Mouse (Mus musculus): Measurements from ENCODE around the gene Tmem37.
A peak's percentile ranks its signal among the peaks of the same experiment; 100 is the strongest.

Gene Tmem37

DNA sequence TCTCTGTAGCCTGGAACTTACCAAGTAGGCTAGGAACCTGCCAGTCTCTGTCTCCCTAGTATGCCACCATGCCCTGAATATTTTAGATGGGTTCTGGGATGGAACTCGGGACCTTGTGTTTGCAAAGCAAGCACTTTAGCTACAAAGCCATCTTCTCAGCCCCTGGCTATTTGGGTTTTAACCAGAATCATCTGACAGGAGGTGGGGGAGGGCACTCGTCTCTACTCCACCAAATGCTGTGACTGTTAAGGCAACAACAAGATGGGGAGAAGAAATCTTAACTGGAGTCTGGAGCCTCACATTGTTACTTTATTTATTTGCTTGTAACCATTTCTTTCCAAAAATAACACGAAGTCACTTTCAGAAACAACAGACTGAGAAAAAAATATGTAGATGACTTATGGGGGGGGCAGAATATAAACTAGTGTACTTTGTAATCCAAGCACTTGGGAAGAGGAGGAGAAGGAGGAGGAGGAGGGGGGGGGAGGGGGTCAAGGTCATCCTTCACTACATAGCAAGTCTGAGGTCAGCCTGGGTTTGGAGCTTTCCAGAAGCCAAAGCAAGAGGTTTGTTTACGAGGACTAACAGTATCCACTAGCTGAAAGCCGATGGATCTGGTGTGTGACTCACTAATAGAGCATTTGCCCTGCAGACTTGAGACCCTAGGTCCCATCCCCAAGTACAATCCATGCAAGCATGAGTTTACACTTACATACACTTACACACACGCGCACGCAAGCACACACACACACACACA lies 16.0 kb downstream of the Tmem37 start:
- no peak for DNase-seq (ENCODE audit: low read depth, low spot score)

DNA sequence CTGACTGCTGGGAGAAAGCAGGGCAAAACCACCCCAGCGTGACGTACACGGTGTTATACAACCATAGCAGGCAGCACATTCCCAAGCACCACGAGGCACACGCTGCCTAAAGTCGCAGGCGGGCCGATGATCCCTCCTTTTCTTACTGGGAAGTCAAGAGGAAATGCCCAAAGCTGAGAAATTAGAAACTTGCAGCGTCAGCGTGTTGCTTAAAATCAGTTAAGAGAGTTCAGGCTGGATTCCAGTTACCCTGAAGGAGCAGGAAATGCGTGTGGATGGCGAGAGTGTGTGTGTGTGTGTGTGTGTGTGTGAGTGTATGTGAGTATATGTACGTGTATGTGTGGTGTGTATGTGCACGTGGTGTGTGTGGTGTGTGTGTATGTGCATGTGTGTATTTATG lies 16.8 kb downstream of the Tmem37 start:
- peak; percentile 58 for DNase-seq (ENCODE audit: low read depth, low spot score)

DNA sequence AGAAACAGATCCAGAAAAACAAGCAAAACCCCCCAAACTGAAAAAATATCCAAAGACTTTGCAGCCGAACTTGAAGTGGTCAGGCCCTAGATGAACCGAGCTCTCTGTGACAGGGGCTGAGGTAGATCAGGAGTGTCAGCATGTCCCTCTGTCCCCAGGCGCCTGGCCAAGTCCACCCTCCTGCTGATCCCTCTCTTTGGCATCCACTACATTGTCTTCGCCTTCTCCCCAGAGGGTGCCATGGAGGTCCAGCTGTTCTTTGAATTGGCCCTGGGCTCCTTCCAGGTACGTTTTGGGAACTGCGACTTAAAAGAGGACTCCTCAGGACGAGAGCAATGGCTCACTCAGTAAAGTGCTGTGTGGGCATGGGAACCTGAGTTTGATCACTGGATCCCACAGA lies 17.6 kb downstream of the Tmem37 start:
- DNase-seq (ENCODE audit: low read depth, low spot score), result no peak

DNA sequence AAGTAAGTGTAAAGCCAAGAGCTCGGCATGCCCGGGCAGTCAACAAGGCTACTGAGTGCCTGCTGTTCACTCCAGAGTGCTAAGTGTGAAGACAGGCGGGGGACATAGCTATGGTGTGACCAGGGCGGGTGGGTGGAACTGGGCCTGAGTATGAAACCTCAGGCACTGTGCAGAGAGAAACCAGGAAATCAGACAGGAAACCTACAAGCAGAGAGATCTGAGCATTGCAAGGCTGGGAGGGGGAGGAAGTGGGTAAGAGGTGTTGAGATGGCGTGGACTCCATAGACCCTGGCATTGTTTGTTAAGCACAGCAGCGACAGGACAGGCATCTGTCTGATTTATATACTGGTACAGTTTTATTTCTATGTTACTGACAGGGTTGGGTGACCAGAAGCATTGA lies 18.4 kb downstream of the Tmem37 start:
- peak; percentile 78 for DNase-seq (ENCODE audit: low read depth, low spot score)

DNA sequence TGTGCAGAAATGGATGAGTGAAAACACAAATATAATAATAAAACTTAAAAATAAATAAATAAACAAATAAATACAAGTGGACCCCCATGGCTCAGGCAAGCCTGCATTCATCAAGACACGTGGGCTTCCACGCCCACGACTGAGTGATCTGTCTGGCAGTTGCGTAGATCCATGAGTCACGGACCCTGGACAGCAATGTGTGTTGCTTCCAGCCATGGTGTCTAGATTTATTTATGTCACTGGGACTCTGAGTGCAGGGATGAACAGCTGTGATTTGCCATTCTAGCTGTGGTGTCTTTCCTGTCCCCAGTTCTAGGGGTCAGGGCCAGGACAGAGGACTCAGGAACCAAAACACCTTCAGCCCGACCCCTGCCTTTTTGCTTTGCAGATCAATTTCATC lies 18.9 kb downstream of the Tmem37 start:
- no peak for DNase-seq (ENCODE audit: low read depth, low spot score)

DNA sequence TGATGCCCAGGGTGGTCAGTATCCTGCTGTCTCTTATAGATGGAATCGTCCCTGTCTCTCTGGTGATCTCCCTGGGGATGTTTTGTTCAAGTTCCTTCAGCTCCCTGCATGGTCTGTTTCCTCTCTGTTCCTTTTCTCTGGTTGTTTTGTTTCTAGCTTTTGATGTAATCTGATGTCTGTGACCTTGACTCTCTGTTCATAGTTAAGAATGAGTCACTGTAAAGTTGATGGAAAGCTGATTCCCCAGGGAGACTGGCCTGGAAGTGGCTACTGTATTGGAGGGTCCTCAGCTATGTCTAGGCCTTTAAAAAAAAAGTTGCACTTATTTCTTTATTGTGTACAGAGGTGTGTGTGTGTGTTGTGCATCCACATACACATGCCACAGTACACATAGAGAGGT lies 22.8 kb downstream of the Tmem37 start:
- no peak for DNase-seq (ENCODE audit: low read depth, low spot score)

DNA sequence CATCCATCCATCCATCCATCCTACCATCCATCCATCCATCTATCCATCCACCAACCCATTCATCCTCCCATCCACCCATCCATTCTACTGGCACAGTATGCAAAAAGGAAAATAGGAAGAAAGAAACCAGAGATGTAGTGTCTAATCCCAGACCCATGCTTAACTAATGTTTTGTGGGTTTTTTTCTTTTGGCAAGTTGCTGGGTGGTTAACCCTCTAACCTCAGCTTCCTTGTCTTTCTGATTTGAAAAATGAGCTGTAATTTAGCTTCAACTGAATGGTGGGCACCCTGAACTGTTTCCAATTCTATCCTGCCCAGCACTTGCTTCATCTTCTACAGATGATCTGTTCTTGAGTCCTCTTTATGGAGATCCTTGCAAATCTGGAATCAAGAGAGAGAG lies 26.5 kb downstream of the Tmem37 start:
- DNase-seq (ENCODE audit: low read depth, low spot score), result no peak

DNA sequence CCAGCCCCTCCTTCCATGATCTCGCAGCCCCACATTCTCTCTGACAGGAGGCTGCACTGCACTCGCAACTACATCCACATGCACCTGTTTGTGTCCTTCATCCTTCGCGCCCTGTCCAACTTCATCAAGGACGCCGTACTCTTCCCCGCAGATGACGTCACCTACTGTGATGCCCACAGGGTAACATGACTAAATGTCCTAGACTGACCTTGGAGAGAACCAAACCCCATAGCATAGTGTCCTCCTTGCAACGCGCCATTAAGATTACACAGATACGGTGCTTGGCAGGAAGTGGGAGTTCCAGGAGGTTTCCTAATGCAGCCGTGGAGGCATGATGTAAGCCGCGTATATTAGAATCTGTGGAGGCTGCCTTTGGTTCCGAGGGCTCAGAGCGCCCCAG lies 29.3 kb downstream of the Tmem37 start:
- DNase-seq (ENCODE audit: low read depth, low spot score), result no peak

DNA sequence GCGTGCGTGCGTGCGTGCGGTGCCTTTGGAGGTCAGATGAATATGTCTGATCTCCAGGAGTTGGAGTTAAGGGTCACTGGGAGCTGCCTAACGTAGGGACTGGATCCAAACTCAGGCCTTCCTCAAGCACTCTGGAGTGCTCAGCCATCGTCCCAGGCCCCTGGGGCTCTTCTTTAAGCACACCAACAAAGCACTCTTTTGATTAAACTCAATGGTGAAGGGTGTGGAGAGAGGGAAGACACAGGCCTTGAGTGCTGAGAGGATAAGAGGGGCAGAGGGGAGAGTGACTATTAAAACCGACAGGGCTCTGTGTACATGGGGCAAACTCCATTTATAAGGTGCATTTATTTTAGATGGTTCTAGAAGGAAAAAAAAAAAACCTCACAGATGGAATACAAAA lies 31.5 kb downstream of the Tmem37 start:
- DNase-seq (ENCODE audit: low read depth, low spot score), result no peak

DNA sequence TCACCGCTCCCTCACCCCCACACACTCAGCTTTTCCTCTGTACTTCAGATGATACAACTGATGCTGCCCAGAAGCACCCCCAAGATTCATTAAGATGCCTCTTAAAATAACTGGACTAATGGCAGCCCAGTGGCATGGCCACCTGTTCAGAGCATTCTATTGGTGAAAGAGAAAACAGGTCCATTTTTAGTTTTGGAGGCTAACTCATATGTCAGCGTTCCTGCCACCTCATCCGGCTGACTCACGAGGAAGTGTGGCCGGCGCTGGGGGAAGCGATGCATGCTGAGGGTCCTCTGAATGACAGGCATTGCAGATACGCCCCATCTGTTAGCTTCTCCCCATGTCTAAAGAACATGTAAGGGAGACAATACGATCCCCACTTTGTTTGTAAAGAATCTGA lies 35.3 kb downstream of the Tmem37 start:
- DNase-seq (ENCODE audit: low read depth, low spot score), result no peak

DNA sequence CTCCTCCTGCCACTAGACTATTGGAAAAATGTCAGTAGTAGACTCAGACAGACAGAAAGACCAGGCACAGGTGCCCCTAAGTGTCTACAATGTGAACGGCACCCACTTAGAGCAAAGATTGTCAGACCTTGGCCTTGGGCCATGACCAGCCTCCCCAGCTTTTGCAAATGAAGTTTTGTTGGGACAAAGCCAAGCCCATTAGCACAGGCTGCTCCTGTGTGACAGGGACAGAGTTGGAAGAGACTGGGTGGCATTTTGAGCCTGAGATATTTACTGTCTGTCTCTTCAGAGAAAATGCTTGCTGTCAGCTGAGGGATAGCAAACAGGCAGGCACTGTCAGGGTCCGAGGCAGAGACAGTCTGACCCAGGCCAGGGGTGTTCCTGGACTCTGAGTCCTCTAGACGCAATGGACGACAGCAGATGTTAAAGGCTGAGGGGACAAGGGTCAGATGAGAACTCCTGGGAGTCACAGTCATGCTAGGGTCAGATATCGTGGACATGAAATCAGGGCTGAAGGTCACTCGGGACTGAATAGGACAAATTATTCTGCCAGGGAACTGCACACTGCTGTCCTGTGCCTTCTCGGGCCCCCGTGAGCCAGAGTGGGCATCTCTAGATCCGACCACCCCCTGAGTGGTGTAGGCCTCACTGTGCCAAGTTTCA lies 36.7 kb downstream of the Tmem37 start:
- no peak for DNase-seq (ENCODE audit: low read depth, low spot score)

DNA sequence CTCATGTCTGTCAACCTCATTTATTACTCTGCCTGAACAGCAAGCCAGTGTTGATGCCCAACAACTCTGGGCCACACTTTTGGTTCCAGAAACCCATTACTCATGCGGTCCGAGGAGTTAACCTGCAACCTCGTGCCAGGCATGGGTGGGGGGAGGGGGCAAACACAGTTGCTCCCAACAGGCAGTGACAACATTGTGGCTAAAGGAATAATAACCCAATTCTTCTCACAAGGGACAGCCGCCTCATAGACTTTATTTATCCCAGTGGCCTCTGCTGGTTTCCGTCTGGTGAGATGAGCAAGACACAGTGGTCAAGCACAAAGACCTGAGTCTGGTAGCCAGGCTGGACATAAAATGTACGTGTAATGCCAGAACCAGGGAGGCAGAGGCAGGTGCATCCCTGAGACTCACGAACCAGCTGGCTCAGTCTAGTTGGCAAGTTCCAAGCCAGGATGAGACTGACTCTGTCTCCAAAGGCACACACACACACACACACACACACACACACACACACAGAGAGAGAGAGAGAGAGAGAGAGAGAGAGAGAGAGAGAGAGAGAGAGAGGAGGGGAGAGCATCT lies 38.3 kb downstream of the Tmem37 start:
- DNase-seq (ENCODE audit: low read depth, low spot score), result no peak

DNA sequence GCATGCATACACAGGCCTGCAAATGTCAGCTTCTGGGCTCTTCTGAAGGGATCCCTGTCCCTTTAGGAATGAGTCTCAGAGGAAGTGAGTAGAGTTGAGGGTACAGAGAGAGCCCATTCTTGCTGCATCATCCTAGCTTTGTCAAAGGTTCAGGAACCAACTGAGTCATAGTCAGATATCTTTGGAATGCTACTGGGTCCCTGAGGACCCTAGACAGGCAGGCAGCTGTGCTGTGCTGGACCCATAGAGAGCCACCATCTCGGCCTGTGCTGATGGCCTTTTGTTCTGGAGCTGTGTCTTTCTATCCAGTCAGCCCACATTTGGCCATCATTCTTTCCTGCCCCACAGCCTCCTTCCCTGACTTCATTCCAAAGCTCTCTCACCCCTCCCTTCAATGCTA lies 39.1 kb downstream of the Tmem37 start:
- no peak for DNase-seq (ENCODE audit: low read depth, low spot score)

DNA sequence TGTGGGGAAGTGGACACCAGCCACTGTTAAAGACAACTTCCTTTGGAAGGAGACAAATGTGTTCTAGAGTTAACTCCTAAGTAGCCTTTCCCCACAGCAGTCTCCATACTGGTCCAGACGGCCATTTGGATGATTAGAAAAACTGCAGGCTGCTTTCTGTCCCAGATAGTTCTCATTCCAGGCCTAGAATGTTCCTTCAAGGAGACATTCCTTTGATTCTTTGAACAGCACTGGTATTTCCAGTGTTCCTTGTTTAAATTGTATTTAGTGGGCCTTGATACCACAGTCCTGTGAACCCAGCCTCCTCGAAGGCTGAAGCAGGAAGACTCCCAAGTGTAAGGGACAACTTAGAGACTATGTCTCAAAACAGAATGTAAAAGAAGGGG lies 40.4 kb downstream of the Tmem37 start:
- DNase-seq (ENCODE audit: low read depth, low spot score), result no peak

DNA sequence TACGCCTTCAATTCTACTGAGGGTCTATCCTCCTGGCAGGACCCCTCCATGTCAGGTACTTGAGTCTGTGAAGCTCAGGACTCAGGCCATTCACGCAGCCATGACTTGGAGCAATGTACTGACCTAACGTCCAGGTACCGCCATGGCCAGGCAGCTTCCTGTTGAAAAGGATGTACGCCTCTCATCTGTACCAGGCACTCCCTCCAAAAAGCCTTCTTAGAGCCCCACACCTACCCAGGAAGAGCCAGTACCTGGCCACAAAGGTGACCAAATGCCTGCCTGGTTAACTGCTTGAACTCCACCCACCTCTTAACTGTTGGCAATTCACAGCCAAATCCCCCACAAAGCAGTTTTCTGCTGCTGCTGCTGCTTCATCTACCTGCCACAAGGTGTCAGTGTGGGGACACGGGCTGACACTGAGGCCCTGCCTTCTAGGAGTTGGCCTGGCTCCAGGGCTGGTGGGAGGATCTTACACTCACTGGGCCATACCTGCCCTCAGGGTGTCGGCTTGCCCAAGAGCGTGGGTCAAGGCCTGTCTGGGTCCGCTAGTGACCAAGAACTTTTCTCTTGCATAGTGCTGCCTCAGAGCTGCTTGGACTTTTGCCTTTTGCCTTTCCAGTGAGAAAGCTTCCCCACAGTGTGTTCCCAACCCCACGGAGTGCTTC lies 40.9 kb downstream of the Tmem37 start:
- DNase-seq (ENCODE audit: low read depth, low spot score), result peak; percentile 89

DNA sequence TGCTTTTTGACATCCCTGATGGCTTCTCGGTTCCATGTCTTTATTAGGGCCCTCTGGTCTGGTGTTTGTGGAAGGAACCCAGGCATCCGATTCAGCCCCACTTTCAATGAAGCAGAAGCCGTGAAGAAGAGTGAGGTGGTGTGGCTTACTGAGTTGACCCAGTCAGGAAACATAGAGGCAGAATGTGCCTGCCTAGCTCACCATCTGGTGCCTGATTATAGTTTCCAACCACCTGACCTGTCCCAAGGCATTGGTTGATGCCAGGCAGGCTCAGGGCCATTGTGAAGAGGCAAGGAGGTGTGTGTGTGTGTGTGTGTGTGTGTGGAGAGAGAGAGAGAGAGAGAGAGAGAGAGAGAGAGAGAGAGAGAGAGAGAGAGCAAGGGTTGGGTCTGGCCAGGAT lies 43.4 kb downstream of the Tmem37 start:
- DNase-seq (ENCODE audit: low read depth, low spot score), result no peak

DNA sequence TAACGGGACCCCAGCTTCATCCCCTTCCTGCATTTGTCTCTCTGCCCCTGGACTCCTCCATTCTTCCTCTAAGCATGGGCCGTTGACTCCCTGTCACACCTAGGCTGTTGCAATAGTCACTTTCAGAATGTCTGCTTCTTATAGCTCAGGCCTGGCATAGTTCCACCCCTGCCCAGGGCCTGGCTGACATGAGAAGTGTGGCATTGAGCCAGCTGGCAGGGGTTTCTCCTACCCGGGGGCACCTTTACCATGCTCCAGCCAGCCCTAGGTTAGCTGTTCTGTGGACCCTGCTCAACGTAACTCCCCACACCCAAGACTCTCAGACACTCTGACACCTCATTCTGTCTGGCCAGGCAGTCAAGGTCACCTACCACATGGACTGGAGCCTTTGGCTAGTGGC lies 46.2 kb downstream of the Tmem37 start:
- DNase-seq (ENCODE audit: low read depth, low spot score), result no peak

DNA sequence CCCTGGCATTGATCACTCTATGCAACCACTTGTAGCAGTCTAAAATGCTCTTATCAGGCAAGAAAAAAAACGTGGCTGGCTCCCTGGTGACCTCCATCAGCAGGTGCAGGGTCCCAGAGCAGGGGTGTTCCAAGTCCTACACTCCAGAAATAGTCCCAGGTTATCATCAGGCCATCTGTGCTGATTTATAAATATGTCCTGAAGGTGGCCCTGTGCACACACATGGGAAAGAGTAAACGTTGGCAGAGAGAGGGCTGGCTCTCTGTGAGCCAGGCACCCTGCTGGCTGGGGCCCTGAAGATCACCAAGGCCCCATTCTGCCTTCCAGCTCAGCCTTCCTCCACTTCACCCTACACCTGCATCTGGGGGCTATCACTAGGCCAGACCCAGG lies 48.8 kb downstream of the Tmem37 start:
- DNase-seq (ENCODE audit: low read depth, low spot score), result no peak

DNA sequence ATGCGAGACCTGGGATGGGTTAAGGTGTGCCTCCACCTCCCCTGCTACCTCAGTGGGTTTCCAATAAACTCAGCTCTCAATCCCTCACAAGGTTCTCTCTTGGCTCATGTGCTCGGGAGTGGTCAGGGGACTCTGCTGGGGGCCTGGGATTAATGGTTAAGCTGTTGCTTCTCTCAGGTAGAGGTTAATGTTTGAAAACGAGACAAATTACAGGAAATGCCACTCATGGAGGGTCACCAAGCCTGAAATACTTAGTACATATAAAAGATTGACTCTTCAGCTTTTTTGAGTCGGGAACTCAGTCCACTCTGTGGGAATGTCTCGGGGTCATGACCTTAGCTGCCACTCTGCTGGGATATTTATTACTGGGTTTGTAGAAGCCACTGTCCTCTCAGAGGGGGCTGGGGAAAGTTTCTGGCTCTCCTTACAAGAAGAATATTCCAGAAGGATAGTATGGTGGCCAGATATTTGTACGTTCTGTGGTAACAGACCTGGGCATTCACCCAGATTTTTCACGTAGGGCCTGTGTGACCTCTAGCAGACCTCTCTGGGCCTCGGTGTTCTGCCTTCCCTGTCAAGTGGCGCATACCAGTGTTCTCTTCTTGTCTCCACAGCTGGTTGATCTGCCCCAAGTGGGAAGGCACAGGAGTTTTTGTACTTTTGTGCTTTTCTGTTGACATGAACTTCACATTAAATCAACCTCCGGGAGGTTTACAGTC lies 49.4 kb downstream of the Tmem37 start:
- DNase-seq (ENCODE audit: low read depth, low spot score), result no peak

DNA sequence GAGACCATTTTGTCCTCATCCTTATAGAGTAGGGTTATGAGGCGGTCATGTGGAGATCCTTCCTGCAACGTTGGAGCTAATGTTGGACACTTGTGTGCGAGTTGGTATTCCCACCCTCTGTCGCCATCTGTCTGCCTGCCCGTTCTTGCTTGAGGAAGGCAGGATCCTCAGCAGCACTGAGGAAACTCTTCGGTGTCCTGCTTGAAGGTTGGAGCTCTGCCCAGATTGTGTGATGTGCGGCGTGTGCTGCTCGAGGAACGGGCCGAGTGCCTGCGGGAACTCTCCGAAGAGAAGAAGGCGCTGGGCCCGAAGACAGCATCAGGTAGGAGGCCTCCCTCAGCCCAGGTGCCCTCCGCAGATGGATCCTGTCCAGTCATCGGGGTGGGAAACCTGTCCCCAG lies 51.9 kb downstream of the Tmem37 start:
- no peak for DNase-seq (ENCODE audit: low read depth, low spot score)

DNA sequence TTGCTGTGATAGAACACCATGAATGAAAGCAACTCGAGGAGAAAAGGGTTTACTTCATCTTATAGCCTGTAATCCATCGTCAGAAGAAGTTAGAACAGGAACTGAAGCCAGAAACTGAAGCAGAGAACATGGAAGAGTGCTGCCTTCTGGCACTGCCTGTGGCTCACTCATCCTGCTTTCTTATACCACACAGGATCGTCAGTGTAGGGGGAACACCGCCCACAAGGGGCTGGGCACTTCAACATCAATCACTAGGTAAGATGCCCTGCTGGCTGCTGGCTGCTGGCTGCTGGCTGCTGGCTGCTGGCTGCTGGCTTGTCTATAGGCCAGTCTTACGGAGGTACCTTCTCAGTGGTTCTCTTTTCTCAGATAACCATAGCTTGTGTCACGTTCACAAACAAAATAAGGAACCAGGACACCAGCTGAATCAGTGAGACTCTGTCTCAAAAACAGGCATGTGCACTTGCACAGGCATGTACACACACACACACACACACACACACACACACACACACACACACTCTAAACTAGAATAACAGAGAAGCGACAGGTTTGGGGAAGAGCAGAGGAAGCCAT lies 53.5 kb downstream of the Tmem37 start:
- no peak for DNase-seq (ENCODE audit: low read depth, low spot score)

DNA sequence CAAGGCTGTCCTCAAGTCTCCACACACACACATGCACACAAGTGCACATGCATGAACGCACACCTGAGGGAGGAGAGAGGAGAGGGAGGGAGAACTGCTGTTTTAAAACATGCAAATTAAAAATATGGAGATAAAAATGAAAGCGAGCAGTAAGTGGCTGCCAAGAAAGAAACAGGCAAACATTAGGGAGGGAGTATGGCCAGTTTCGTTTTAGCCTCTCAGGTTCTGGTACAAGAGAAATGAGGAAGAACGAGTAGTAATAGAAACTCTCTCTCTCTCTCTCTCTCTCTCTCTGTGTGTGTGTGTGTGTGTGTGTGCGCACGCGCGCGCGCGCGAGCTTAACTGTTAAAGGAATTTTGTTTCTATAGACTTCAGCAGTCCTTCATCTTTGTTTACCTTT lies 54.4 kb downstream of the Tmem37 start:
- DNase-seq (ENCODE audit: low read depth, low spot score), result no peak

Data from CD4-positive, CD25-positive, alpha-beta regulatory T cell, adult 2 months (primary cell).